Mouse (Mus musculus): Measurements from ENCODE around the gene B3gat1.

Gene B3gat1

DNA sequence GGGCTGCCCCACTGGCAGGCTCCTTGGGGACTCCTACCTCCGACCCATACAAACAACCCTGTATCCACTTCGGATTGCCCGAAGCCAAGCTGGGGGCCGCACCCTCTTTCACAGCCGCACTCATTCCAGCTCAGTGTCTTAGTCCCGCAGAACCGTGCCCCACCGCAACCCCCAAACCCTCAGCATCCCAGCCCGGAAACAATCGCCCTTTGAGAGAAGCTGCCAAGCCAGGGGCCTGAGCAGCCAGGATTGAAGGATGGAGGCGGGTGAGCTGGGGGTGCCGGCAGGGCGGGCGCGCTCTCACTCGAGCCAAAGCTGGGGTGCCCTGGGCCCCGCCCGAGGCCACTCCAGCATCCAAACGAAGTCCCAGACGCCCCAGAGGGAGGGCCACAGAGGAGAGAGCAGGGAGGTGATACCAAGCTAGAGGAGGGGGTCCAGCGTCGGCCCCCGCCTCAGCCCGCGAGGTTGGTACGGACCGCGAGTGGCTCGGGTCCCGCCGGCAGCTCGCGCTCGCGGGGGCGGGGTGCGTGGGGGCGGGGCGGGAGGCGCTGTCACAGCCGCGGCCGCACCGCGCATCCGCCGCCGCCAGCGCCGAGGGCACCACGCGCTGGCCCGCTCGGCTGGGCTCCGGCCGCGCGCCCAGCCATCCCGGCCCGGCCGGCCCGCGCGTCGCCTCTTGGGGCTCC lies at the start of gene B3gat1:
B3gat1 (plus strand) TSS at position 523 of the 686 bp plus-strand sequence.
- no peak for DNase-seq (ENCODE audit: extremely low read depth, low read depth)

DNA sequence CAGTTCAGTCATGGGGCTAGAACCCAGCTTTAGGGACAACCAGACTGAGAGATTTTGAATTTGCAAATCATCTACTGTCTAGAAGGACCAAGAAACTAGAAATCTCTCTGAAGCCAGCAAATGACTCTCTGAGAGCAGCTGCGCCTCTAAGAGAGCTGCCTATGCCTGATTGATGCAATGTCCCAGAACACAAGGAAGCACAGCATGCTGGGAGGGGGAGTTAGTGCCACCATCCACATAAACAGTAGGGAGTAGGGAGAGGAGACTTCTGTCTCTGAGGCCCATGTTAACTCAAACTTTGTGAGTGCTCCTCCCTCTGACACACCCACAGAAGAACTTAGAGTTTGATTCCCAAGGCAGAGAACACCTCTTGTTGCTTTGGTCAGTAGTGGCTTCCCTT lies 44.4 kb upstream of the B3gat1 start:
- DNase-seq (ENCODE audit: extremely low read depth, low read depth), result no peak

DNA sequence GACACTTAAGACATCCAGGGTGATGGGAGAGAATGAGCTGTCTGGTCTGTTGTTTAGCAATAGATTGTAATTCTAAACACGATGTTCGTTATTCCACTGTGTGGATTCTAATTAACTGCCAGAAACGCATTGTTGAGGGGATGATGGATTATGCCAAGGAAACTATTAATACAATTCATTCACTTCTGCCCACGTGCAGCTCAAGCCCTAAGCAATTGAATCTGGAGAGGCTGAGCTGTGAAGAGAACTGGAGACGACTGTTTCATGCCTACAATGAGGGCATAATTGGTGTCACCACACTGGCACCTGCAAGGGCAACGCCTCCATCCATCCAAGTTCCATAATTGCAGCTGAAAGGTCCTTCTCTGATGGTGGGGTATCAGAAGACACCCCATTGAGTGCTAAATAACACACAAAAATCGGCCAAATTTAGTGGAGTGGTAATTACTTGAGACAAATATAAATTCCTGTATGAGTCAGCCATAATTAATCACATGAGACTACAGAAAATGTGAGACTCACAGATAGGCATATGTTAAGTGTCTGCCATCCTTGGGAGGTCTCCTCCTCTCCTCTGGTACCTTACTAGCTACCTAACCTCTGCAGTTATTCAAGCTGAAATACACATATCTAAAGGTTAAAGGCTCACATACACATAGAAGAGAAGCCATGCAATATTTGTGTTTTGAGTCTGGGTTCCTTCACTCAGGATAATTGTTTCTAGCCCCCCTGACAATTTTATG lies 43.4 kb upstream of the B3gat1 start:
- DNase-seq (ENCODE audit: extremely low read depth, low read depth), result no peak

DNA sequence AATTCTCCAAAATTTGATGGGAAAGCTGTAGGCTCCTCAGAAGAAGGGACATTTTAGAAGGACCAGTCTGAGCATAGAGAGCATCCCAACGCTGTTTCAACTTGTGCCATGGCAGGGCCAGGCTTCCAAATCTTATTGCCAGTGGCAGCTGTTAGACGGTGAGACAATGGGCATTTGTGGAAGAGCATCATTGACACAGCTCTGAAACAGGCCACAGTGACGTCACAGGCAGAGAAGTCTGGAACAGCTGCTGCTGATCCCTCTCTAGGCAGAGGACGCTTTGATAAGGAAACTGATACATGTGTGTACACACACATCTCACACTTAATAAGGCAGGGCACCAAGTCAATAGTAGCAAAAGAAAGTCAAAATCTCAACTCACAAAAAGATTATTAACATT lies 40.9 kb upstream of the B3gat1 start:
- DNase-seq (ENCODE audit: extremely low read depth, low read depth), result no peak

DNA sequence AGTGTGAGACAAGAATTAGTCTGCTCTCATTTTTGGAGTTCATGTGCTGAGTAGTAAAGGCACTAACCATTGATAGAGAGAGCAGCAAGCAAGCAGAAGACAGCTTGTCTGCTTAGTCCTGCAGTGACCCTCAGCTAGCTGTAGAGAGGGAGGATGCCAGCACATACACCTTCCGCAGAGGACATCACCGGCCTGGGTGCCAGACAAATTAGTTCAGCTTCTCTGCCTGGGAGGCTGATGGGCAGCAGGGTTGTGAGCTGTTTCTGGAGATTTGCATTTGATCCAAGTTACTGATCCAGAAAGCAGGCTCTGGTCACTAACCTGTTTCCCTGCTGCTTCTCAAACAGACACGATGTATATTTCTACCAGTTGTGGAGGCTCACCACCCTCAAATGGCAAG lies 38.9 kb upstream of the B3gat1 start:
- no peak for DNase-seq (ENCODE audit: extremely low read depth, low read depth)

DNA sequence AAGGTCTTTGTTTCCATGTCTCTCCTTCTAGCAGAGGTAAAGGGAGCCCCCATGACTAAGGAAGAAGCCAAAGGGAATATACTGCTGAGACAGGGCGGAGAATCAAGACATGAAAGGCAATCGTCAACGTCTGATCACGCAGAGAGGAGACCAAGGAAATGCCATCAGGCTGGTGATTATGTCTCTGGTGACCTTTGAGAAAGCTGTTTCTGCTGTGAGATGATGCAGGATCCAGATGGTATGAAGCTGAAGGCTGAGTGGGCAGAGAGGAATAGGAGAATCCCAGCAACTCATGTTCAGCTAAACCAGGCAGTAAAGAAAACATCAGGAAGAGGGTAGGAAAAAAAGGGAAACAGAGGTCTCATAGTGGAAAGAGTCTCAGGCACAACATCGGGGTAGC lies 38.4 kb upstream of the B3gat1 start:
- DNase-seq (ENCODE audit: extremely low read depth, low read depth), result no peak

DNA sequence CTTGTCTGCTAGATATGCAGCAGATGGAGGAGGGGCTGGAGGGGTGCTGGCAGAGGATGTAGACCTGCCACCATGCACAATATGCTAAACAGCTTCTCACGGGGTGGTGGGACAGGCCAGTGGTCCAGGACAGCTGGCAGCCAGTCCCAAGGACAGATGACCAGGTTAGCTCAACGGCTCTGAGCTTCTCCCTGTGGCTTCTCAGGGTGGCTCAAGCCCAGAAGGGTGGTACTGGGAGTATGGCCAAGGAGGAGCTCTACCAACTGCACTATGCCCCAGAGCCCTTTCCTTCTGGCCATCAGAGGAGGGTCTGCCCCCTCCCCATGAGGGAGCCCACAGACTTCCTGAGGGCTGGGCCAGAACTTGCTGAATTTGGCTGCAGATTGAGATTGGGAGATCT lies 35.2 kb upstream of the B3gat1 start:
- no peak for DNase-seq (ENCODE audit: extremely low read depth, low read depth)

DNA sequence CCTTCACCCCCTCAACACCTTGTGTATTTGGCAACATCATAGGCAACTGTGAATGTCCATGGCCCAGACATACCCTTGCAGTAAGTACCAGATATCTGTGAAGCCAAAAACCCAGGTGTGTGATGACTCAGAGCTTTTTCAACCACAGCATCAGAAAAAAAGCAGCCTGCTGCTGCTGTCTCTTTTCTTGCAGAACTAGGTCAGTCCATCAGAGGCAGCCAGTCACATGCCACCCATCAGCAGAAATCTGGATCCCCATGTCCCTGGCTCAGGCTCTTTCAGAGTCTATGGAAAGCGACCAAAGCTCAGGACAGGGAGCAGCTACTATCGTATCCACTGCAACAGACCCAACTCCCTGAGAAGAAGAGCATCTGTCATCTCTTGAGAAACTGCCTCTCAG lies 33.2 kb upstream of the B3gat1 start:
- DNase-seq (ENCODE audit: extremely low read depth, low read depth), result no peak

DNA sequence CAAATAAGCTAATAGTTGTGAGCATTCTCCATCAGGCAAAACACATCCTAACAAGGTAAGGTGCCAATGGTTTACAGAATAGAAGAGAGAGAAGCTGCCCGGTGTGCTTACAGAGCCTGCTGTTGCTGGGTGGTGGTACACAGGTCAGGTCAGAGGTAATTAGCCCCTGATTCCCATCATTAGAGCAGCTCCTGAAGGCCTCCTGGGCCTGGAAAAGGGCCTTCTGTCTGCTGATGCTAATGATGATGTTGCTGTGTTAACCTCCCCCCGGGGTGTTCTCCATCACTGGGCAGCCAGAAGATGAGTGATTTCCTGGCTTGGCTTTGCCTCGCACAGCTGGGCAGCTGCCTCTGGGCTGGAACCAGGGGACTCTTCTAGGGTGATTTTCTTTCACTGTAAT lies 15.1 kb upstream of the B3gat1 start:
- no peak for DNase-seq (ENCODE audit: extremely low read depth, low read depth)

DNA sequence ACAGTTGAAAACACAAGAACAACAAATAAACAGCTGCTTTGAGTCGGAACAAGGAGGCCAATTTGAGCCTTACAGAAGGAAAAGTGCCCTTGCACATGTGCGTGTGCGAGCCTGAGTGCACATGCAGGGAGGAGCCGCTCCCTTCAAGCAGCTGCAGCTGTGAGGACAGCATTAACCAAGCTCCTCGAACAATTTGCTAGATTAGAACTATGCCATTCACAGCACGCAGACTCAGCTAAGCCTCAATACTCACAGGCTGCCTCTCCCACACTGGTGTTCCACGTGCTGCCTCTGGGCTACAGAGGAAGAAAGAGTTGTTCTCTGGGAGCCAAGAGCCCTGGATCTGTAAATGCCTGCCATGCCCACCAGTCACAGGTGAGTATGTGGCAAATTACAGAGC lies 11.8 kb upstream of the B3gat1 start:
- no peak for DNase-seq (ENCODE audit: extremely low read depth, low read depth)

DNA sequence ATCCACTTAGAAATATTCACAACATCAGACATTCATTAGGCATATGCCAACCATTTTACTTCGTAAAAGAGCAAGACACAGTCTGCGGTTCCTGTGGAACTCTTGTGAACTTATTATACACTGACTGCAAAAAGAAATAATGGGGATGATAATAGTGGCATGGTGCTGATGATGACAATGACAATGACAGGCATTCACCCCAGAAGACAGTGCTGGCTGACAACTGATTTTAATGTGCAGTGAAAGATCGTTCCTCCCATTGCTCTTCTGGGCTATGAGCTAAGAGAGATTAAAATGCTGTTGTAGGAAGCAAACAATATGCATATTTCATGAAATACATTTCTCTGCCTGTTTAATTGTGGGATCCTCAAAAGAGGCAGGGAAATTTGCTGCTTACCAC lies 7.8 kb upstream of the B3gat1 start:
- no peak for DNase-seq (ENCODE audit: extremely low read depth, low read depth)

DNA sequence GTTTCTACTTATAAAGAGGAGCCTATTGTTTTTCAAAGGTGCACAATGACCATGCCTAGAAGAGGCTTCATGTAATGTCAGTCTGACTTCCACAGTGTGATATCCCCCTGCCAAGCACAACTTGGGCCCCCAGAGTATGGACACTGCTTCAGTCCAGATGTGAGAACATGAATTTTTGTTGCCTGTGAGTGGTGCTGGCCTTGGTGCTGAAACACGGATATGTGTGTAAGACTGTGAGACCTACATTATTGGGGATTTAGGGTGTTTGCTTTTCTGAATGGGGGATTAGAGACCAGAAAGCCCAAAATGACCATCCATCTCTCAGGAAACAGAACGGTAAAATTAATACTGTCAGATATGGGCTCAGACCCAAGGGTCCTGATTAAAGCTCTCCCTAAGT lies 6.1 kb upstream of the B3gat1 start:
- DNase-seq (ENCODE audit: extremely low read depth, low read depth), result no peak

DNA sequence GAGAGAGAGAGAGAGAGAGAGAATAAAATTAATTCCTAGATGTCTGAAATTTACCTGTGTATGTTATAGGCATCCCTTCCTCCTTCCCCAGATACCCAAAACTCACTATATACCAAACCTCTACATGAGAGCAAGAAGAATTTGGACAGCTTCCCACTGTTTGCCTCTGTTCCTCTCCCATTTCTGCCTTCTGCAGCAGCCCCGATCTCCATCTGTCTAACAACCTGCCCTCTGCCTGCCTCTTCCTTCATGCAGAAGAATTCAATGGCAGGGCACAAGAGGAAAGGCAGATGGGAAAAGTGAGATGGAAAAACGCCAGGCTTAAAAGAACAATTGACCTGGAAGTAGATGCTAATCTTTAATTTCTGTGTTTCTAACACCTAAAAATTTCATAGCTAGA lies 5.0 kb upstream of the B3gat1 start:
- DNase-seq (ENCODE audit: extremely low read depth, low read depth), result no peak

DNA sequence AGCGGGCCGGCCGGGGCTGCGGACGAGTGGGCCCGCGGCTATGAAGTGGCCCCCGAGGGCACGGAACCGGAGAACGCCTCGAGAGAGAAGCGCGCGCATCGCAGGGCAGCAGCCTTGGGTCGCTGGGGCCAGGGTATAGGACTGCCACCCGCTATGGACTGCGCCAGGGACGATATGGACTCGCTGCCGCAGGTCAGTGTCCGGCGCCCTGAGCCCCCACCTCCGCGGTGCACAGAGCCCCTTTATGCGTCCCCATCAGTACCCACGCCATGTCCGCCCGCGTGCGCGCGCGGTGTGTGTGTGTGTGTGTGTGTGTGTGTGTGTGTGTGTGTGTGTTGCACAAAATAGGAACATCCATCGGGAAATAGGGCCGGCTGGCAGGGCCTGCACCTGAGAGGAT lies 458 bp downstream of the B3gat1 start:
- no peak for DNase-seq (ENCODE audit: extremely low read depth, low read depth)

DNA sequence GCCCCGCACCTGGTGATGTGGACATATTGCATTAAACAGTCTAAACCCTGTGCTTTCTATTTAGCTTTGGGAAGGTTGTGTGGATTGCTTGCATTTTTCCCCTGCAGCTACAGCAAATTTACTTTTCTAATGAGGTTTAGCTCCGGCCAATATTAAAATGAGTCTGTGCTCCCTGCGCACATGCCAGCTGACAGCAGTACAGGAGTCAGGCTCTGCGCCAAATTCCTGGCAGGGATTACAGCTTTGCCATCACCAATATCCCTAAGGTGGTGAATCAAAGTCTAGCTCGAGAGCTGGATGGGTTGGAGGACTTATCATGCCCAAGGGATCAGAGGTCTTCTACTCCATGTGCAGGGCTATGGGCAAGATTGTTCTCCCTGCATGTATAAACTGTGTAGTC lies 3.6 kb downstream of the B3gat1 start:
- DNase-seq (ENCODE audit: extremely low read depth, low read depth), result no peak

DNA sequence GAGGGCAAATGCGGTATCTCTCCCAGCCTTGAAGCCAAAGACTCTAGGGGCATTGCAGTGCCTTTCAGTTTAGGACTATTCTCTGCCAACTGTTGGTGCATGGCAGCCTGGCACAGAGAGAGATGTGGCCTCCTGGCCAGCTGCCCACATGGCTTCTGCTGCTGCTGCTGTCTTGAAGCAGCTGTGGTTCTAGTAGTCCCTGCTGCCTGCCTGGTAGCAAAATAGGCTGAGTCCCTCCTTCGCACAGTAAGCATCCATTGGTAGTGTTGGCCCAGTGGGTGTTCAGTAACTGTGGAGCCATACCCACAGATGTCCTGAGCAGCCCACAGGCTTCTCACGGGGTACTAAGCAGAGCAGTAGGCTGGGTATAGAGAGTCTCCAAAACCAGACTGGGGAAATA lies 9.3 kb downstream of the B3gat1 start:
- no peak for DNase-seq (ENCODE audit: extremely low read depth, low read depth)

DNA sequence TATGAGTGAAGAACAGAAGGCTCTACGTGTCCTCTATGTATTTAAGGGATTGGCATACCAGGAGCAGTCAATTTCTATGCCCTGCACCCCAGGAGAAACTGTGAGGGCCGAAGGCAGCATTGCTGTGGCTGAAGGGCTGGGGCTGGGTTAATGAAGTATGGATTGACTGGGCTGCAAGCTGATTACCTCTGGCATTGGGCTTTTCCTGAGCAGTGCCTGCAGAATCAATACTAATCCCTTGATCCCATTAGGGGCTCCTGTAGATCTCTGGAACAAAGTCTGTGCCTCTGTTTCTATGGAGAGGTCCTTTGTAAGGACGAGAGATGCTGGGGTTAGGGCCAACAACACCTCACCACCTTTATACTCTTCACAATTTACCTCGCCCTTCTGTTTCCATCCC lies 13.6 kb downstream of the B3gat1 start:
- no peak for DNase-seq (ENCODE audit: extremely low read depth, low read depth)

DNA sequence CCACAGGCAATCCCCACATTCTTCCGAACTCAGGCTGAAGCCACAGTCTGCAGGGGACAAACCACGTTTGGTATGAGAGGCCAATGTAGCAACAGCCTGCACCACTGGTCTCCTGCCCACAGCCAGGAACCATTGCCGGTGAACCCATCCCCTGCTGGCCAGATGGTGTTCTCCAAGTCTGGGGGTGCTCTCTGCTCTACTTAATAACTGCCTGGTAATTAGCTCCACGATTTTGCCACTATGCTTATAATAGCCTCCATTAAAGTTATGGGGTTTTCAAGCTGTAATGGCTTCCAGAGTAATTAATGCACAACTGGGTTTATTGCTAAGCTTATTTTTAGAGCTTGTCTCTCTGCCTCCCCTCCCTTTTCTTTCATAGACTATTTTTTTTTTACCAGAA lies 15.4 kb downstream of the B3gat1 start:
- DNase-seq (ENCODE audit: extremely low read depth, low read depth), result no peak

DNA sequence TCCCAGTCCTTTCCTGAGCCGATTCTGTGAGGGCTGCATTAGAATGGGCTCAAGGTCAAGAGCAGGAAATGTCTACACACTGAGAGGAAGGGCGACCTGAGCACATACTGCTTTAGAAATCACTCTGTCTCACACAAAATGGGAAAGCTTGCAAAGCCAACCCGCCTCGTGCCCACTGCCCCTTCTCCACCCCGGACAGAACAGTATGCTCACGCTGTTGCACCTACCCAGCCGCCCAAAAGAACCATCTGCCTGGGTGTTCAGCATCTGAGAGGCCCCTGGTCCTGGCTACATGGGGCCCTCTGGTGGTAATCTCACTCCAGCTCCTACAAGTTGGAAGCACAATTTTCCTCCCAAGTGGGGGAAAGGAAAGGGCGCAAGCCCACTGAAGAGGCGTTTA lies 26.6 kb downstream of the B3gat1 start:
- no peak for DNase-seq (ENCODE audit: extremely low read depth, low read depth)

DNA sequence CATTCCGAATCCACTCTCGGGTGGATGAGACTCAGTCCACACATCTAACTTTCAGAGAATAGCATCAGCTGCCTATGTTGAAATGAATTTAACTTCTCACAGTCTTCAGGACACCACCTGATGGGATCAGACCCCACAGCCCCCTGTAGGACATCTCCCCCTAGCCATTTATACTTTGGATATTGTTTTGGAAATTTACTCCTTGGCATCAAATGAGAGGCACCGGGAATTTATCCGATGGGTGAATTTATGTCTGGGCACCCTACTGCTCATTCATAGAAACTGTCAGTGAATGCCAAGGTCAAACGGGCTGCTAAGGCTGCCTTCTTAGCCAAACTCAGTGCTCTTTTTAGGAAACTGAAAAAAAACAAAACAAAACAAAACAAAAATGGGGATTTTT lies 27.0 kb downstream of the B3gat1 start:
- no peak for DNase-seq (ENCODE audit: extremely low read depth, low read depth)

DNA sequence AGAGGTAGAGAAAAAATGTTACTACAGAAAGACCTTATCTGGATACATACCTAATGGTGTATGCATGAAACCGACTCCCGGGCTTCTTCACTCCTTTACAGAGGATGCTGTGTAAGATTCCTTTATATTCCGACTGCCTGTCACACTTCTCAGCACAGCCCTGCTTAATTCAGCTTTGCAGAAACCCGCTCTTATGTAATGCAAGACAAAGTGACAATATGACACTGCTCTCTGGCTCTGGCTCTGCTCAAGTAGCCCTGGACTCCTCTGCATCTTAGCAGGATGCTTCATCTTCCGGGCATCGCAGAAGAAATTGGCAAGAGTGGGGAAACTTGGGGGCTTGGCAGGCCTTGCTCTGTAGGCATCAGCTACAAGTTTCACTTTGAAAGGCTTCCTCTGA lies 28.9 kb downstream of the B3gat1 start:
- no peak for DNase-seq (ENCODE audit: extremely low read depth, low read depth)

DNA sequence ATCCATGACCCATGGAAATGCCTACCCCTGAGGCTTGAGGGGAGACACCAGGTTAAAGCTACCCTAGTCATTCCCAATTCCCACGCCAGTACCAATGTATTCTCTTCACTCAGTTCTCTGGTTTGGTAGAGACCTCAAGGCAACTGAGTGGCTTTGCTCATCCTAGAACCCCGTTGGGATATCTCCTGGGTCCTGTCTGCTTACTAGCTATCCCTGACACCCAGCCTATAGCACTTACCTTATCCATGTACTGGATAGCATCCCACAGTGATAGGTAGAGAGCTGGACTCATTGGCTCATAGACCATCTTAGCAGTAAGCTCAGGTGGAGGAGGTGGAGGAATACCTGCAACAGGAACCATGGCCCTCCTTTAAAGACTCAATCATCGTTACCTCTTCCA lies 34.7 kb downstream of the B3gat1 start:
- no peak for DNase-seq (ENCODE audit: extremely low read depth, low read depth)

DNA sequence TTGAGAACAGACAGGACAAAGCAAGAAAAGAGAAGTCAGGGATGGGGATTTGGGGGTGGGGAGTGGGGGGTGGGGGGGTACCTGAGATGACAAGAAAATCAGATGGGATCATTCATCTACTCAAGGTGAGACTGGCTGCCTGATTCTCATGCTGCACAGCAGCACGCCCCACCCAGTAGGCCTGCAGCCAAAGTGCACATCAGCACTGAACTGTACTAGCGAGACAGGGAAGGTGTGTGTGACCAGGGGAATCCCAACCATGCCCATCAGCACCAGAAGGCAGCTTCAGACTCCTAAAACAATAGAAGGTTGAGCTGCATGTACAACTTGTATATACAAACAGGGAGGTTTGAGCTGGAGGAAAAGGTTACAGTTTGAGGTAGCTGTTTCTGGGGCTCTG lies 42.2 kb downstream of the B3gat1 start:
- DNase-seq (ENCODE audit: extremely low read depth, low read depth), result no peak

Data from MEL-GATA-1-ER (cell line).